Mouse (Mus musculus): ENCODE data around the gene Glb1.

GRCm38 (mm10) chr9:114443351-114443750 lies 42.5 kb downstream of the Glb1 start:
- no peak for TF ChIP-seq ZC3H11A (IDR thresholded peaks at IDR 0.05; ENCODE audit: borderline replicate concordance, low read depth, low read length)
- TF ChIP-seq ZNF384 (IDR thresholded peaks at IDR 0.05; ENCODE audit: low read depth, low read length): no peak
- no peak for TF ChIP-seq CHD2 (IDR thresholded peaks at IDR 0.05; ENCODE audit: low read depth, low read length)
- no peak for TF ChIP-seq MAFK (IDR thresholded peaks at IDR 0.05; ENCODE audit: insufficient read depth, low read depth, low read length)

All from ES-E14 (cell line).